Mouse (Mus musculus) MN1 (cell line): ENCODE measurements around the gene Icam4.
"Not testable (repeated sequence)": the region's sequence is repeated elsewhere in the genome, so short reads cannot be mapped to it uniquely, and the experiment has no call there.

Experiments
- DNase-seq: peaks from one replicate; pipeline ENCODE4 v3.0.0-alpha.2; 2016; ENCODE audit warnings: low spot score

The Icam4 gene

DNA sequence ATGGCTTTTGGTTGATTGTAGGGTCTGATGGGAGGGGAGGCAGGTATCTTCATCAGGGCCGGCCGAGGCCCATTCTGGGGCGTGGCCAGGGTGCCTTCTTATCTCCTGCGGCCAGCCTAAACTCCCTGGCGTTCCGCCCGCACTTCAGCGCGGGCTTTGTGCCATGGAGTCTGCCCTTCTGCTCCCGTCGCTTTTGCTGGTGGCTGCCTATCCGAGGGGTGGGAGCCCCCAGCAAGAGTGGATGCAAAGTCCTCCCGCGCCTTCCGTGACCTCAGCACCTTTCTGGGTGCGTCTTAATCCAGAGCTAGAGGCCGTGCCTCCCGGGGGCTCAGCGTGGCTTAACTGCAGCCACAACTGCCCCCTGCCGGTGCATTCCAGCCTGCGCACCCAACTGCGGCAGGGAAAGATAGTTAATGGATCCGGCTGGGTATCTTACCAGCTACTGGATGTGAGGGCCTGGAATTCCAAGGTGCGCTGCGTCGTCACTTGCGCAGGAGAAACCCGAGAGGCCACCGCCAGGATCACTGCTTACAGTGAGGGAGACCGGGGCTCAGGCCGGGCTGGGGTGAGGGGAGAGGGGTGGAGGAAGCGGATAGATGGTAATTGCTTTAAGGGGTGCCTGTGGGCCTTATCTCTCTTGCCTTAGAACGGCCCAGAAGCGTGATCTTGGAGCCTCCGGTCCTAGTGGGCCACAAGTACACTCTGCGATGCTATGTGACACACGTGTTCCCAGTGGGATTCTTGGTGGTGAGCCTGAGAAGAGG lies at the start of gene Icam4:
Icam4 (plus strand) TSS at position 83 of the 764 bp plus-strand sequence.
- DNase-seq, result peak; percentile 82

- DNase-seq, result no peak
Measured at GRCm38 (mm10) chr9:20979769-20980168, 49.4 kb upstream of the Icam4 start.

- DNase-seq, result no peak
Measured at GRCm38 (mm10) chr9:20982171-20982570, 47.0 kb upstream of the Icam4 start.

DNA sequence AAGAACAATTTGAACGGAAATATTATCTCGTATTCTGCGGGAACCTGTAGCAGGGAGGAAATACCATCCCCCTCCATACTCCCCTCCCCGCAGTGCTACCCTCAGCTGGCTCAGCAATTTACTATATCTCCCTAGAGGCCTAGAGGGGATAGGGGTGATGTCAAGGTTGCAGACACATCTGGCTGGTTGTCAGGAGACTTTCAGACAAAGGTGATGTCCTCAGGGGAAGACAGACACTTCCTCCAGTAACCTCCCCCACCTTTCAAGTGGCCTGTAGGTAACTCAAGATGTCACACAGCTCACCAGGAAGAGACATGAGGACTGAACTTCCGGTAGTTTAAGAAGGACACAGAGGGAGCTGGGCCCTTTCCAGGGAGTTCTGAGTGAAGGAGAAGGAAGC lies 46.0 kb upstream of the Icam4 start:
- DNase-seq, result no peak

DNA sequence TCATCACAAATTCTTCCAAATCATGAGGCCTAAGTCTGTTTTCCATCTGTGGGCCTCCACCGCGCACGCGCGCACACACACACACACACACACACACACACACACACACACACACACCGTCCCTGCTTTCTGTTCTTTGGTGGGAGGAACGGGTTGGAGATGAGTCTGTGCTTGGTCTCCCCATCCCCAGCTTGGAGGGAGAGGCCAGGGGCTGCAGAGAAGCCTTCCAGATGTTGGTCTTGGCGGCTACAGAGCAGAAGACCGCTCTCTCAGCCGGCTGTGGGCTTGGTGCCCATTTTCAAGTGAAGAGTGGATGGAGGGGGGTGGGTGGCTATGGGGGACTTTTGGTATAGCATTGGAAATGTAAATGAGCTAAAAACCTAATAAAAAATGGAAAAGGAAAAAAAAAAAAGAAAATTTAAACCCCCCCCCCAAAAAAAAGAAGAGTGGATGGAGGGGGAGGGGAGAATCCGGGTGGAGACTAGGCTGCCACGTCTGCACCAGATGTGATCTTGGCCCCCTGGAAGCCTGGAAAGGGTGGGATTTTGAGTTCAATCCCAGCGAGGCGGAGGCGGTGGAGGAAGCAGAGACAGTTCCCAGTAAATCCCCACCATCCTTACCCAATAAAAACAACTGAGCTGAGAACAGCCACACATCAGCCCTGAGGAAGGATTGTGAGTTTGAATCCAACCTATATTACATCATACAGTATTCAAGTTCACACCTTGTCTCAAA lies 42.1 kb upstream of the Icam4 start:
- DNase-seq, result no peak

GRCm38 (mm10) chr9:20987953-20988352 lies 41.2 kb upstream of the Icam4 start:
- DNase-seq, result no peak

- no peak for DNase-seq
Measured at GRCm38 (mm10) chr9:20990861-20991260, 38.3 kb upstream of the Icam4 start.

- no peak for DNase-seq
Measured at GRCm38 (mm10) chr9:20991587-20991986, 37.6 kb upstream of the Icam4 start.

DNA sequence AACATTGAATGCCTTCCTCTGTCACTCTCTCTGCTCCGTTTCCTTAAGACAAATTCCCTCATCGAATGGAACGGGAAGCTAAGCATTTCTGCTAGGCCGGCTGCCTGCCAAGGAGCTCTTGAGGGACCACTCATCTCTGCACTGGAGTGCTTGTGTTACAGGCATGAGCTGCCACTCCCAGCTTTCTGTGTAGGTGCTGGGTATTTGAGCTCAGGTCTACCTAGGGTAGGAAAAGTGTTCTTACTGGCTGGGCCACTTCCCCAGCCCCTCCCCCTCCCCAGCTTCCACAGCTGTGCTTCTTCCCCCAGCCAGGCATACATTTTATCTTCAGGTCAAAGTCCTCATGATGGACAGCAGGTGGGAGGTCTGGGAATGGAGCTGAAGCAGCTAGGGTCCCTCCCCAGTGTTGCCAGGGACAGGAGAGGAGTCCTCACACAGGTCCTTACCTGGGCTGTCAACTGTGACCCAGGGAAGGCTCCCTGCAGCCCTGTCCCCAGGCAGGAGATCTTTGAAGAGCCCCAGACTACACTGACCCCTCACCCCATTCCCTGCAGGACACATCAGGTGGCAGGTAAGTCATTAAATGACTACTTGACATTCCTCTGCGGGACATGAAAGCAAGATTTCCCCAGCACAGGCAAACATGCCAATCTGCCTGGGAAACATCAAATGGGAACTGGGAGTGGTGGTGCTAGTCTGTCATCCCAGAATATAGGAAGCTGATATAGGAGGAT lies 35.8 kb upstream of the Icam4 start:
- no peak for DNase-seq

DNA sequence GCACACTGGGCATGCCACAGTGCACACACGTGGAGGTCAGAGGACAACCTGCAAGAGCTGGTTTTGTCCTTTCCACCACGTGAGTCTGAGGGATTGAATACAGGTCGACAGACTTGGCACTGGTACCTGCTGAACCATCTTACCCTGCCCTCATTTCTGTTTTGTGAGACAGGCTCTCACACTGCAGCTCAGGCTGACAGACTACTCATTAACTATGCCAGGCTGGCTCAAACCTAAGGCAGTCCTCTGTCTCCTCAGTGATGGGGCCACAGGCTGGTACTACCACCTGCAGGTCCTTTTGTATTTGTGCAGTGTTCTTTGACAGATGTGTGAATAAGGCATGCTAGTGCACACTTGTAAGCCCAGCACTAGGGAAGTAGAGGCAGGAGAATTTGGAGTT lies 34.1 kb upstream of the Icam4 start:
- DNase-seq, result no peak

DNA sequence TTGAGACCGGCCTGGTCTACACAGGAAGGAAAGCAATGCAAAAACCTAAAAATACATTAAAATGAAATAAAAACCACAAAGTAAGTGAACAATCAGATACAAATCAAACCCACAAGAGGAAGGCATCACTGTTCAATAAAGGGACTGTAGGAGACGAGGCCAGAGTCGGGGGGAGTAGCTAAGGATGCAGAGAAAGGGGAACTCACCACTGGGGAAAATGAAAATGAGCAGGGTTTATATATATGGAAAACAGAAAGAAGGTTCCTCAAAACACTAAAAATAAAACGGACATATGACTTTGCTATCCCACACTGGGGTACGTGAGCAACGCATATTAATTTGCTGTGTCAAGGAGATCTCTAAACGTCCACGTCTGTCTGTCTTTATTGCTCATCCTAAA lies 32.1 kb upstream of the Icam4 start:
- DNase-seq, result no peak

- DNase-seq, result peak; percentile 26
Measured at GRCm38 (mm10) chr9:20998337-20998736, 30.8 kb upstream of the Icam4 start.

GRCm38 (mm10) chr9:21000811-21001210 lies 28.4 kb upstream of the Icam4 start:
- peak; percentile 67 for DNase-seq

GRCm38 (mm10) chr9:21001651-21002200 lies 27.4 kb upstream of the Icam4 start:
- no peak for DNase-seq

- no peak for DNase-seq
Measured at GRCm38 (mm10) chr9:21002270-21002626, 26.9 kb upstream of the Icam4 start.

GRCm38 (mm10) chr9:21002627-21003551 lies 26.3 kb upstream of the Icam4 start, which contains the start of gene Mrpl4:
Mrpl4 (plus strand) TSS chr9:21002738.
- DNase-seq, result peak; percentile 89

DNA sequence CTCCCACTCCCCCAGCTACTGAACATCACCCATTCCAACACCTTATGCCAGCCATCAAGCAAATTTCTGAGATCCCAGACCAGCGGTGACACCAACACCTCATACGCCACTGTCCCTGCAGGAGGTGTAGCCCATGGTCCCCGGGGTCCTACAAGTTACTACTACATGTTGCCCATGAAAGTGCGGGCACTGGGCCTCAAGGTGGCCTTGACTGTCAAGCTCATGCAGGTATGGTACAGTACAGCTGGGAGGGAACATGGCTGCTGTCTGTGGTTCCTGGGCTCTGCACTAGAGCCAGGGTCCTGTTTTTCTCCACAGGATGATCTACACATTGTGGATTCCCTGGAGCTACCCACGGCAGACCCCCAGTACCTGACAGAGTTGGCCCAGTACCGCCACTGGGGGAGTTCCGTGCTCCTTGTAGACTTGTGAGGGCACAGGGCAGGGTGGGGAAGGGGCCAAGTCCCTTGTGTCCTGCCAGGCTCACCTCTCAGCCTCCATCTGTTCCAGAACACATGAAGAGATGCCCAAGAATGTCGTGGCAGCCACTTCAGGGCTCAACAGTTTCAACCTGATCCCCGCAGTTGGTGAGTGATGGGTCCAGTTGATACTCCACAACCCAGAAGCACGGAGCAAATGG lies 21.7 kb upstream of the Icam4 start:
- no peak for DNase-seq

DNA sequence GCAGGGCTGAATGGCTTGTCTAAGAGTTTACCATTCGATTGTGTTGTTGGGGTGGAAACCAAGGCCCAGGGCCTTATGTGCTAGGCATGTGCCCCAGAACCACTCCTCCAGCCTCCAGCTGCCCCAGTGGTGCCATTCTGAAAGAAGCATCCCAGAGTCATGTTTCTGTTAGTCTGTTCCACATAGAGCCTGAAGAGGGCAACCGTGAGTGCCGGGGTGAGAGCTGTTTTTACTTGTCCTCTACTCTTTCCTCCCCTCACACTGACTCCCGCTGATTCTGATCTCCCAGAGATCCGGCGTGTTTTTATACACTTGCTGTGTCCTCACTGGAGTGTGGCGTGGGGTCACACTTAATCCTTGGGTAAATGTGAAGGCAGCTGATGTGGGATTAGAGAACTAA lies 21.2 kb upstream of the Icam4 start:
- DNase-seq, result no peak

- DNase-seq, result no peak
Measured at GRCm38 (mm10) chr9:21010362-21010761, 18.8 kb upstream of the Icam4 start.

DNA sequence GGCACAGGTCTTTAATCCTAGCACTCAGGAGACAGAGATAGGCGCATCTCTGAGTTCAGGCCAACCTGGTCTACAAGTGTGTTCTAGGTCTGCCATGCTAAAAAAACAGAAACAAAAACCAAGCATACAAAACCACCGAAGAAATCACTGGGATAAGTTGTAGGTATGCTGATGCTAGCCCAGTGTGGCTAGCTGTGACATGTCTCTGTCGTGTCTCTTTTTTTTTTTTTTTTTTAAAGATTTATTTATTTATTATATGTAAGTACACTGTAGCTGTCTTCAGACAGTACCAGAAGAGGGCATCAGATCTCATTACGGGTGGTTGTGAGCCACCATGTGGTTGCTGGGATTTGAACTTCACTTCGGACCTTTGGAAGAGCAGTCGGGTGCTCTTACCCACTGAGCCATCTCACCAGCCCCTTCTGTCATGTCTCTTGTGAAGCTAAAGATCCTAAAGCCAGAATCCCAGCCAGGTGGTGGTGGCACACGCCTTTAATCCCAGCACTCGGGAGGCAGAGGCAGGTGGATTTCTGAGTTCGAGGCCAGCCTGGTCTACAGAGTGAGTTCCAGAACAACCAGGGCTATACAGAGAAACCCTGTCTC lies 18.1 kb upstream of the Icam4 start:
- DNase-seq, result not testable (repeated sequence)
